Mouse (Mus musculus): Measurements from ENCODE around the gene Dkk2. TPM values are rescaled to one million over a fixed set of nuclear protein-coding genes. Genes with fewer than 3 reads are reported as not detected.
"Not testable (repeated sequence)": the region's sequence is repeated elsewhere in the genome, so short reads cannot be mapped to it uniquely, and the experiment has no call there.

Dkk2 gene
- 0.82 and 1.4 TPM in 2 replicates for polyA plus RNA-seq (2012; rRNA removed)

DNA sequence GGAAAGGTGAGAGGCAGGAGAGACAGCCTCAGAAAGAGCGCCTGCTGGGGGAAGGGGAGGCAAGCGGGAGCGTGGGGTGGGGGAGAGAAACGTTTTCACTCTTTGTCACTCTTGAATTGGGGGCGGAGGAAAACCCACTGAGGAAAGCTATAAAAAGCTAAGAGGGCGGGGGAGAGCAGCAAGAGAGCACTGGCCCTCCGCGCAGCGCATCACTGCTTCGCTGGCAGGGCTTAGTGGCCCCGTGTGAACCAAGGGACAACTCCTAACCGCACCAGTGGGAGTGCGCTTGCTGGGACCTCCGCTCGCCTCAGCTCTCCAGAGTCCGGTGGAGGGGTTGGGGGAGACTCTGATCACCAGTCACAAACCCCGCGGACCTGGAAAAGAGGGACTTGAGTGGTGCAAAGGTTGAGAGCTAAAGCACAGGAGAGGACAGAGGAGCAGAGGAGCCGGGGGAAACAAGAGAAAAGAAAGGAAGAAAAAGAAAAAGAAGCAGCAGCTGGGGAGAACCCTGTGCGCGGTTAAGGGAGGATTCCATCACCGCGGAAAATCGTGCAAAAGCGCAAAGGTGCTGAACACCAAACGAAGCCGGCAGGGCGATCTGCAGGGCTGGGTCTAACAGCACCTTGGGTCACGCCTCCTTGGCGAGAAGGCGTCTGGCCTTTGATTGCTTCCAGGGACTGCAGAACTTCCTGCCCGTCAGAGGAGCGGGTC is at the start of gene Dkk2:
Gene Dkk2 (plus strand): TSS at position 181 of the 711 bp plus-strand sequence.
- DNase-seq (ENCODE audit: low read depth): no peak

DNA sequence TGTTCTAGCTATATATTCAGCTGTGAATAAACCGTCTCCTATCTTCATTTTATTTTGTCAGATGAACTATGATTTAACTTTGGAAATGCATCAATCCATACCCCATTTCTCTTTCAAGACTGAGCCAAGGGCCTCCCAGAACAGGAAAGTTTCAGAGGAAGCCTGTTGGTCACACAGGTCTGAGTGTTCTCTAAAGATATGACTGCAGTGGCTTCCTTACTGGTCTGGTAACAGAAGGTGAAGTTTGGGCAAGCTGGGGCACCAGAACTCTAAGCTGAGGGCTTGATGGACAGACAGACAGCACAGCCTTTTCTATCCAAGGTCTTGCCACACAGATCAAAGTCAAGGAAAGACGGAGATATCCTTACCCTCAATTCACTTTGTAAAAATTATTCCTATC is 48.4 kb upstream of the Dkk2 start:
- DNase-seq (ENCODE audit: low read depth): no peak

- DNase-seq (ENCODE audit: low read depth): no peak
These were observed 47.4 kb upstream of the Dkk2 start for GRCm38 (mm10) chr3:132037670-132038069.

GRCm38 (mm10) chr3:132040066-132040465 is 45.0 kb upstream of the Dkk2 start:
- no peak for DNase-seq (ENCODE audit: low read depth)

GRCm38 (mm10) chr3:132050884-132051457 is 34.1 kb upstream of the Dkk2 start:
- no peak for DNase-seq (ENCODE audit: low read depth)

- DNase-seq (ENCODE audit: low read depth): not testable (repeated sequence)
These were observed 22.3 kb upstream of the Dkk2 start for GRCm38 (mm10) chr3:132062816-132063215.

GRCm38 (mm10) chr3:132063374-132063773 is 21.7 kb upstream of the Dkk2 start:
- DNase-seq (ENCODE audit: low read depth): no peak

DNA sequence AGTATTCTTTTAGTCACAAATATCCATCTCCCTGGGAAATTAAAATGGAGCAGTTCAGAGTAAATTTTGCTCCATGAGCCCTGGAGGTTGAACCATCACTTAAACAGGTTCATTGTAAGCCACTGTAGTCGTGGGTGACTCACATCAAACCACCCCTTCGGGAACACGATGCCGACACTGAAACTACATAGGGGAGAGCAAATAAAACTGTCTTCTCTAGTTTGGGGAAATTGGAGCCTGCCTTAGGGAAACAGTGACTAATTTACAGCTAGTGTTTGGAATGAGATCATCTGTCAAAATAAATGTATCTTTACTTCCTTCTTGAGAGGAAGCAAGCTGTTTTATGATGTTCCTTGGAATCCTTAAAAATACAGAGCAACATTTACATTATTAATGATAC is 21.1 kb upstream of the Dkk2 start:
- DNase-seq (ENCODE audit: low read depth): no peak

DNA sequence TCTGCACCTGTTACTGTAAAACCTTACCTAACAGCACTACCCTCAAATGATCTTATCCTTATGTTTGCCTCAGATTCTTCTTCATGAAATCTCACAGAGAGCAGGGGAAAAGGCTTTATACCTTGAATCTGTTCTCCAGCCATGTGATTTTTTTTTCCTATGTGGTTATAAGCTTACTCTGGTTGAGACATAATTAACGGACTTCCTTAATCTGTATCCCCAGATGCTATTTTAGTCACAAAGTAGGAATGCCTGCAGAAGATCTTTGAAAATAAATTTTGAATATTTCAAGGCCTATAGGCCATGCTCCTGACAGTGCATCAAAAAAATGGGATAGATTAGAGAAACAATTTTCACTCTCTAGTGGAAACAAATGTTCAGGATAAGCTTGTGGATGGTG is 20.2 kb upstream of the Dkk2 start:
- no peak for DNase-seq (ENCODE audit: low read depth)

- DNase-seq (ENCODE audit: low read depth): no peak
These were observed 14.1 kb upstream of the Dkk2 start for GRCm38 (mm10) chr3:132070949-132071348.

- DNase-seq (ENCODE audit: low read depth): no peak
These were observed 1.1 kb upstream of the Dkk2 start for GRCm38 (mm10) chr3:132084018-132084417.

- DNase-seq (ENCODE audit: low read depth): no peak
These were observed 412 bp upstream of the Dkk2 start for GRCm38 (mm10) chr3:132084680-132085079.

DNA sequence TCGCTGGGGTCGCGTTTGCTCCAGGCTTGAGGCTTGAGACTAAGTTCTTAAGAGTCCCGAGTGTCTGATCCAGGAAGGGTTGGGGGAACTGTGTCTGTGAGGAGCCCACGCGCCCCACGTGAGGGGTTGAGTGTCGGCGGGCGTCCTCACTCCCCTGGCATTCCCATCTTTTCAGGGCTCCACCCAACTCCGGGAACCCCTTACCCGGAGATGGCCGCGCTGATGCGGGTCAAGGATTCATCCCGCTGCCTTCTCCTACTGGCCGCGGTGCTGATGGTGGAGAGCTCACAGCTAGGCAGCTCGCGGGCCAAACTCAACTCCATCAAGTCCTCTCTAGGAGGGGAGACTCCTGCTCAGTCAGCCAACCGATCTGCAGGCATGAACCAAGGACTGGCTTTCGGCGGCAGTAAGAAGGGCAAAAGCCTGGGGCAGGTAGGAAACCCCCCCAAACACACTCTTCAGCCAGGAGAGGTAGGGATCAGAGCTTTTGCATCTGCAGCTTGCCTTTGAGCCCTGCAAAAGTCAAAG is 795 bp downstream of the Dkk2 start:
- no peak for DNase-seq (ENCODE audit: low read depth)

- DNase-seq (ENCODE audit: low read depth): no peak
These were observed 1.4 kb downstream of the Dkk2 start for GRCm38 (mm10) chr3:132086461-132086860.

- DNase-seq (ENCODE audit: low read depth): no peak
These were observed 2.0 kb downstream of the Dkk2 start for GRCm38 (mm10) chr3:132087011-132087486.

GRCm38 (mm10) chr3:132092983-132093382 is 7.9 kb downstream of the Dkk2 start:
- DNase-seq (ENCODE audit: low read depth): no peak

GRCm38 (mm10) chr3:132096296-132096695 is 11.2 kb downstream of the Dkk2 start:
- DNase-seq (ENCODE audit: low read depth): no peak

- no peak for DNase-seq (ENCODE audit: low read depth)
These were observed 15.7 kb downstream of the Dkk2 start for GRCm38 (mm10) chr3:132100746-132101145.

DNA sequence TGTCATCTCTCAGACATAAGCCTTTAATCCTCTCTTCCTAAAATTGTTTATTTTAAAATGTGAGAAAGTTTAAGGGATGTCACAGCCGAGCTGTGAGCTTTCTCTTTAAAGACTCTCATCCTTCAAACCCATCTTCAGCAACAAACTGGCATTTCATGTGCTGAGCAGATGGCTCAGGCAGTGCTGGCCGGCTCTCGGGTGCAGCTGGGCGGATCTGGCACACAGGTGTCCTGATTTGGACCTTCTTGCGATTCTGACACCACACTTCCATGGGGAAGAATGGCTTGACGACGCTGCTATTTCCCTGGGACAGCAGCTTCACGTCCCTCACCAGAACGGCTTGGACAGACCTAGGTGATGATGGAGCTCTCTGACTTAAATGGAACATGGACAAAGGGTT is 17.9 kb downstream of the Dkk2 start:
- no peak for DNase-seq (ENCODE audit: low read depth)

DNA sequence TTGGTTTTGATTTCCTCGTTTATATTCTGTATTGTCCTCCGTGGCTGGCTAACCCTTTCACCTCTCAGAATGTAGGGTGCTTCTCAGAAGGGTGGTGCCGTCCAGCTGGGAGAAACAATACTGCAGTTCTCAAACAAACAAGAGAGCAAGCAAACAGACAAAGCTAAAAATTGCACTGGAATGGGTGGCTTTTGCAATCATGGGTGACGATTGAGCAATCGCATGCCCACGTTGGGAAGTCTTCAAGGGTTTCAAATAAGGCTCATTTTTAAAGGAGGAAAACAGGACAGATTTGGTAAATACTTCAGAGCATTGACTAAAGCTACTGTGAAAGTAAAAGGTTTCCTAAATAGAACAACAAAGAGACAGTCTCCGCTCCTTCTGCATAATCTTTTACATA is 18.4 kb downstream of the Dkk2 start:
- no peak for DNase-seq (ENCODE audit: low read depth)

GRCm38 (mm10) chr3:132115772-132116511 is 30.9 kb downstream of the Dkk2 start:
- DNase-seq (ENCODE audit: low read depth): no peak

DNA sequence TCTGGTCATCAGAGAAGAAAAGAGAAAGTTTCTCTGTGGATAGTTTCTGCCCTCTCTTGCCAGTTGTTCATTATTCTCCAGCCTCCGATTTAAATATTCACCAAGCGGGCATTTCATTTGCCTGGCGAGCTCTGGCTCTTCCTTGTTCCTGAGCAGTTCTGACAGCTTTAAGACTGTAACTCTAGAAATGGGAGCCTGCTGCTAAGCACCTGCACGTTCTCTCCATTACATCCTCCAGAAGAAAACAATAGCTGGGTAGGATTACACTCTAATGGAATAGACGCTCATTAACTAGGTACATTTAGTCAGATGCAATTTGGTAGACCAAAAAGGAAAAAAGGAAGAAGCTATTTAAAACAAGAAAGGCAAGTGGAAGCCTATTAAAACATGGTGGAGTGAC is 36.3 kb downstream of the Dkk2 start:
- DNase-seq (ENCODE audit: low read depth): no peak

DNA sequence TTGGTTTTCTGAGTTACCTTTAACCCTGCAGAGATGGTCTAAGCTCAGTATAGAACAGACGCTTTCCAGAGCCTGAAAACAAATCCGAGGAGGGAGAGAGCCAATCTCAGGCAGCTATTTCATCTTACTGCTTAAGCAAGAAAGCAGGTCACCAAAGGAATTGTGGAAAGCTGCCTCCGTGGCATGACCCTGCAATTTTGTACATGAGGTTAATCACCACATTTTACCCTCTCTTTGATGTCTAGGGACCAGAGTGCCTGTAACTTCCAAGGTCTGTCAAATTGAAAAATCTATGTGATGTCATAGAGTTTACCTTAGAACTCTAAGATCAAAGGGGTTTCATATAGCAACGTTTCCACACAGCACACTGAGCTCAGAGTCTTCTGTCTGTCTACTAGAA is 37.5 kb downstream of the Dkk2 start:
- DNase-seq (ENCODE audit: low read depth): no peak

Data from gonadal fat pad, adult 2 months (tissue).